Mouse (Mus musculus) neutrophil, adult 83 days (primary cell): Measurements from ENCODE around the gene C1rl. TPM values are rescaled to one million over a fixed set of nuclear protein-coding genes. Genes with fewer than 3 reads are reported as not detected.

ENCODE experiments used
- total RNA-seq, 2 experiments: library from RNA; stranded (reverse); gene quantifications; one replicate each; pipeline ENCODE4 v1.2.4; 2023

C1rl gene
- total RNA-seq: 10 to 100 TPM; 44.5 to 46.7 TPM

GRCm38 (mm10) chr6:124492842-124493561, at the start of gene C1rl:
Gene C1rl, plus strand, starts transcription at chr6:124493113.

GRCm38 (mm10) chr6:124464305-124465271, 28.3 kb upstream of the C1rl start, which contains the start of gene Clstn3:
Gene Clstn3, minus strand, starts transcription at chr6:124464794.

GRCm38 (mm10) chr6:124512355-124512836, 19.5 kb downstream of the C1rl start, which contains the start of gene C1ra:
Gene C1ra, plus strand, starts transcription at chr6:124512405.

GRCm38 (mm10) chr6:124542284-124542683, 49.4 kb downstream of the C1rl start, which contains the start of gene C1s1:
Gene C1s1, minus strand, starts transcription at chr6:124542359.

Other genes with a start within 250 kb of the C1rl start
- 1 to 10 TPM; 2.5 to 3.5 TPM for gene Cd163, start 188.5 kb upstream of the C1rl start, total RNA-seq
- gene Pex5, start 78.0 kb upstream of the C1rl start, total RNA-seq: 10 to 100 TPM; 41.4 to 43.1 TPM
- gene Clstn3, start 28.3 kb upstream of the C1rl start, total RNA-seq: 1 to 10 TPM; 3.1 to 4.5 TPM
- gene C1ra, start 19.3 kb downstream of the C1rl start, total RNA-seq: 1 to 10 TPM; 3.5 to 5.7 TPM
- not detected for gene C1s1, start 49.2 kb downstream of the C1rl start, total RNA-seq
- gene C1rb, start 77.2 kb downstream of the C1rl start, total RNA-seq: under 1 TPM; 0.22 to 0.62 TPM
- under 1 TPM in 1 of 2 experiments, not detected in 1; 0.13 TPM for gene C1s2, start 143.0 kb downstream of the C1rl start, total RNA-seq
- 10 to 100 TPM; 55.6 to 64.5 TPM for gene Lpcat3, start 169.9 kb downstream of the C1rl start, total RNA-seq
- 10 to 100 TPM; 53.2 to 62.5 TPM for gene Emg1, start 219.1 kb downstream of the C1rl start, total RNA-seq
- gene Phb2, start 219.2 kb downstream of the C1rl start, total RNA-seq: 100 to 1,000 TPM; 119 to 130 TPM
- gene Ptpn6, start 245.6 kb downstream of the C1rl start, total RNA-seq: 100 to 1,000 TPM; 378 to 393 TPM
- 100 to 1,000 TPM; 116 to 117 TPM for gene Grcc10, start 248.3 kb downstream of the C1rl start, total RNA-seq